Mouse (Mus musculus): ENCODE data around the gene Mcmbp. TPM values are rescaled to one million over a fixed set of nuclear protein-coding genes. Genes with fewer than 3 reads are reported as not detected.
A peak's percentile ranks its signal among the peaks of the same experiment; 100 is the strongest.
"Not testable (repeated sequence)": the region's sequence is repeated elsewhere in the genome, so short reads cannot be mapped to it uniquely, and the experiment has no call there.

Mcmbp gene
- total RNA-seq, 2 experiments from 2014 or later = 22.5 to 24.7 TPM

DNA sequence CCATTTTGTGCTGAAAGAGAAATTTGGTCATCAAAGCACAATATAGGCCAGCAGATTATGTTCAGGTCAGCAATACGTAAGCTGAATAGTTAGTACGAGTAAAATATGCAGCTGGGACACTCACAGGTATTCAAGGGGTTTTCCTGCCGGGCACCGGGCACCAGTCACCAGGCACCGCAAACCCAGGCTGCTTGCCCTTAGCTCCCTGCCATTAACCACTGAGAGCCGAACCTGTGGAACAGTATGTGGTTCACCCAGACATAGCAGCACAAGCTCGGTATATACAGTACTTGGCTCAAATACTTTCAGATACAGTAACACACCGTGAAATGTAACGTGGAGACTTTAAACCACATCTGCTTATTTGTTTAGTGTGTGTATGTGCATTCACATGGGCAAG lies 15.1 kb downstream of the Mcmbp start:
- intact Hi-C loops (cut with DNase I) = no loop called here
- DNase-seq (ENCODE audit: low spot score in 2 of 2) = no peak

DNA sequence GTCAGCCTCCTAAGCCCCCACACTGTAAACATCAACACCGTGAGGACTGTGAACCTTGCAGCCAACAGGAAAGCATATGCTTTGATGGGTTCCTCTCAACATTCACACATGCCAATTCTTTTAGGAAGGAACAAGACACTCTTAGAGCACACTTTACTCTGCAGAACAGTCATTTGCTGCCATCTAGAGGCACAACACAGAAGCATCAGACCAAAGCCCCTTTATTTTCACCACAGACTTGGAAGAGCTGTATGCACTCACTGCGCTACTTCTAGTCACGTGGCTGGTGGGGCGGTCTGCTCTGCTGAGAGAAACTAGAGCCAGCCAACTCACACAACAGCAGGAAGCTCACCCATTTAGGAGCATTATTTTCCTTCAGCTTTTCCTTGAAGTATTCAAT lies 15.5 kb downstream of the Mcmbp start:
- intact Hi-C loops (cut with DNase I) = no loop called here
- peak; percentile 75 to 93 for DNase-seq (ENCODE audit: low spot score in 2 of 2)

DNA sequence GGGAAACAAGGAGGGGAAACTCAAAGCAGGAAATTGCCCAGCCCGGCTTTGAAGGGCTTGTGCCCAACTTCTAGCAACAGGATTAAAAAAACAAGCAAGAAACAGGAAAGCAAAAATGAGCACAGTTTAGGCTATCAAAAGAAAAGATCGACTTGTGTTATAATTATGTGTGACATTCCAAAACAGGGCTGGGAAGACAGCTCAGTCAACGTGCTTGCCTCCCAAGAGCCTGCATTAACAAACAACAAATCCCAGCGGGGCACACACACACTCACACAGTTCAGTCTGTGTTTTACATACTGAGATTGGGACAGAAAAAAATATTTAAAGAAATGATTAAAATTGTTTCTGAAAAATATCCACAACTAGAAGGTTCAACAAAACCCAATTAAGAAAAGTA lies 22.3 kb downstream of the Mcmbp start:
- intact Hi-C loops (cut with DNase I) = no loop called here
- DNase-seq (ENCODE audit: low spot score in 2 of 2) = no peak

DNA sequence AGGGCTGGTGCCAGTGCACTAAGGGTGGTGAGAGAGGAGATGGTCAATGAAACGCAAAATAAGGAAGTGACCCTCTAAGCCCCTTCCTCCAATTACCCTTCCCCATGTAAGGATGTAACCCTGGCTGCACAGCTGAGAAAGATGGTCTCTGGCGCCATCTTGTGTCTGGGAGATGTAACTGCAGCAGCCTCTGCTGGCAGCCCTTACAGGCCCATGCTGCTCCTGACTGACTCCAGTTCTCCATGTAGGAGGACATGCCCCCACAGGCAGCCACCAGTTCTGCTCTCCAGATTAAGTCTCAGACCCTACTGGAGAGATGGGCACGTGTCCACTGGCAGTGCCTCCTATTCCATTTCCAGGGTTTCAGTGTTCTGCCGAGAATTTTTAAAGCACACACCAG lies 34.6 kb downstream of the Mcmbp start:
- intact Hi-C loops (cut with DNase I) = loop anchor here (5.0 kb wide), 3 partner anchors 348 to 458 kb away; partner anchors contain the start of genes BC017158 and Tgfb1i1
- peak; percentile 76 to 84 for DNase-seq (ENCODE audit: low spot score in 2 of 2)

DNA sequence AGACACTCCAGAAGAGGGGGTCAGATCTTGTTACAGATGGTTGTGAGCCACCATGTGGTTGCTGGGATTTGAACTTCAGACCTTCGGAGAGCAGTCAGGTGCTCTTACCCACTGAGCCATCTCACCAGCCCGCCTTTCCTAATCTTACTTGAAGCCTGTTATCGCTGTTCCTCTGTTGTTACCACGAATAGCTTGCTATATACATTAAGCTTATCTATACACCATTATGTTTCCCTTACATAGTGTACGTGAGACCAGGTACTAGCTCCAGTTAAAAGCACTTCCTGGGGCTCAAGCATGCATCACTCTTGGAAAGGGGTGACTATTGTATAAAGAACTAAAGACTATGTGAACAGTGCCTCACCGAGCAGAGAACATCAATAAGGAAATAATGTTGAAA lies 40.3 kb downstream of the Mcmbp start:
- DNase-seq (ENCODE audit: low spot score in 2 of 2); intact Hi-C loops (cut with DNase I): not testable (repeated sequence)

DNA sequence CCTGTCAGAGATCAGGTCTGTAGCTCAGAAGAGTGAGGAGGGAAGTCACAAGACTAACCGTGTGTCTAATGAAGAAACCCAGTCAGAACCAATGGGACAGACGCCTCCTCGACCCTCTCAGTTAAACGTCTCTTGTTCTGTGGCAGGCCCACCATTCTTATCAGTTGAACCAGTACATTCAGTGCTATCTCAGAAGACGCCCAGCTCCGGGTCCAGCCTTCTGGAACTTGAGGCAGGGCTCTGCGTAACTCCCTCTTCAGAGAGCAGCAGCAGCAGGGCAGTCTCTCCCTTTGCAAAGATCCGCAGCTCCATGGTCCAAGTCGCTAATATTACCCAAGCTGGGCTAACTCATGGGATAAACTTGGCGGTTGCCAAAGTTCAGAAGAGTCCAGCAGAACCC lies 45.4 kb downstream of the Mcmbp start:
- intact Hi-C loops (cut with DNase I) = loop anchor here (5.0 kb wide), 1 partner anchor 388 kb away; no protein-coding TSS in a partner anchor
- DNase-seq (ENCODE audit: low spot score in 2 of 2) = no peak

DNA sequence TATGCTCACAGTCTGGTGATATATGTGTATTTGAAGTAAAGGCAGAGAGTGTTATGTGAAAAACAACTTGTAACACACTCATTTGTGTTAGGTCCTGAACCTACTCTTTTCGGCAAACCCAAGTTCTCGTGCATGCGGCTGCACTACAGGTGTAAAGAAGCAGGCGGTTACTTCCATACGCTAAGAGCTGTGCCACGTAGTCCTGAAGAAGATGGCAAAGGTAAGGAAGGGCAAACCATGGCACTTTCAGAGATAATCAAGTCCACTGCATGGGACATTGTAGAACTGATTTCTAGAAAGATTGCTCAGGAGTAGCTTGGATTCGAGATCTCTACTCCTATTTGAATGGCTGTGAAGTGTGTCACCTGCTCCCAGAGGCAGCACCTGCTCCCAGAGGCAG lies 48.1 kb downstream of the Mcmbp start:
- DNase-seq (ENCODE audit: low spot score in 2 of 2) = no peak
- intact Hi-C loops (cut with DNase I) = loop anchor here (5.0 kb wide), 1 partner anchor 385 kb away; no protein-coding TSS in a partner anchor

DNA sequence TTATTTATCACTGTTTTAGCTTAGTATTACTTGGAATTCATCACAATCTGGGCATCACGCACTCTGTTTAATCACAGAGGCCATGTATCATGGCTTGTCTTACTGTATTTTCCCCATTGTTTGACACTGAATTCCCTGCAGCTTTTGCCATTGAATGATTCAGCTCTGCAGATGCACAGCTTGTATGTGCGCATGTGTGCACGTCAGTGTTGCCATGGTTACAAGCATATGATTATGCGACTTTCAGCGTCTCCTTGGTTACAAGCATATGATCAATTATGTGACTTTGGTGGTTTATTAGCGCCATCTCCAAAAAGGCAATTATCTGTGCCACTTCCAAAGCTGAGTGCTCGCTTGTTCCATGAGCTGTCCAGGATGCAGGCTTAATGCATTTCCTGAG lies 49.5 kb downstream of the Mcmbp start:
- intact Hi-C loops (cut with DNase I) = loop anchor here (1.0 to 5.0 kb wide), 4 partner anchors 216 to 383 kb away; partner anchors contain the start of gene Tial1
- DNase-seq (ENCODE audit: low spot score in 2 of 2) = peak; percentile 89 to 95

DNA sequence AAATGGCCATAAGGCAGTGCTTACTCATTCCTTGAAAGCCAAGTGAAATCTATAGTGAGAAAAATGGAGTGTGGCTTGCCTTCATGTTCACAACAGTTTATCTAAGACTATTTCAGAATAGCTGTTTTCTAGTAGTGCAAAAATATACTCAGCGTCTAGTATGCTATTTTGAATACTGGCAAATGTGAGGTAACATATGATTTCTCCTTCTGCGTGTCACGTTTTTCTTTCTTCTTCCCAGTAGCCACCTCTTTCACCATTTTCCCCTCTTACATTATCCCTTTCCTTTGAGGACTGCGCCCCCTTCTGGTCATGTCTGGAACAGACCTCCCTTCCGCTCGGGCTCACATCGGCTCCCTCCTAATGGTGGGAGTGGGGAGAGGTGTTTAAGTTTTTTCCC lies 50.2 kb downstream of the Mcmbp start:
- DNase-seq (ENCODE audit: low spot score in 2 of 2) = peak; percentile 90 to 97

DNA sequence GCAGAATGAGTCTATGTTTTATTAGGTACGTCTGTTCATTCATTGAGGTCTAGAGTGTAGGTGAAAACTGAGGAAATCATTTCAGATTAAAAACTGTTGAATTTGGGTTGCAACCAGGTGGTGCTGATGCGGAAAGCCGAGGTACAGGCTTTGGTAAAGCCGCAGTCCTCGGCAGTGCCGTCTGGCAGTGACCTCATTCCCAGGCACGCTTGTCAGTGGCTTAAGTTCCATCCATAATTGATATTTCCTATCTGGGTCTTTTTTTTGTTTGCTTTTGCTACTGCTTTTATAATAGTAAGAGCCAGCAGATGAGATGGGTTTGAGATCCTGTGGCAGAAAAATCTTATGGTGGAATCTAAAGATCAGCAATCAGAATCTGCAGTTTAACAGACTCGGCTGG lies 50.9 kb downstream of the Mcmbp start:
- intact Hi-C loops (cut with DNase I) = loop anchor here (5.0 kb wide), 3 partner anchors 77 to 127 kb away; partner anchors contain the start of gene Inpp5f
- peak in 1 of 2 experiments; percentile 24 for DNase-seq (ENCODE audit: low spot score in 2 of 2)

More for the DNA sequence above, 50.2 kb downstream of the Mcmbp start:
- intact Hi-C loops (cut with DNase I) = loop anchor here (1.0 to 5.0 kb wide), 4 partner anchors 216 to 383 kb away; partner anchors contain the start of gene Tial1

DNA sequence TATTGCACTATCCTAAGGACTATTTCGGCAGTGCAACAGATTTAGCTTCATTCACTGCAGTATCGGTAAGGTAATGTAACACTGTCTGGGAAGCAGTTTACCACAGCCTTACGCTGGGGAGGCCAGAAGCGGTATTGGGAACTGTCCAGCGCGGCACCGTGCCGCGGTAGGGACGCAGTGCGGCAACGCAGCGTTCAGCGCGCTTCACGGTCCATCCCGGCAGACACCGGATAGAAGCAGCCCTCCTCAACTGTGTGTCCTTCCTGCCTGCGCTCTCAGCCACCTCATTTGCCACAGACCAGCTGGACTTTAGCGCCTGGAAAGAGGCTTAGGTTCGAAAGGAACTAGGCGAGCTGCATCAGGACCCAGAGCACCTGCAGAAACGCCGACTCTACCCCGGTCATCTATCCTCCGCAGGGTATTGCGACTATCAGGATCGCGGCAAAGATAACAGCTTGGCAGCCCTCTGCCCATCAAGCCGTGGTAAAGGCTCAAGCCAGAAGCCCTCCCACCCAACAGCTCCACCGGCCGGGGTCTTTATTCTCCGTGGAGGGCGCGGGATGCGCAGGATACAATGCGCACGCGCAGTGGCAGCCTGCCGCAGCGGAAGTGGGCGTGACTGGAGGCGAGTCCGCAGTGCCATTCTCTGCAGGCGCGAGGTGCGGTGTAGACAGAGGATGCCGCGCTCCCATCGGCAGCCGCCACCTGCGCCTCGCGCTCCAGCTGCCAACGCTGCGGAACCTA lies 52.3 kb downstream of the Mcmbp start:
- intact Hi-C loops (cut with DNase I) = loop anchor here (5.0 kb wide), 3 partner anchors 76 to 126 kb away; partner anchors contain the start of gene Inpp5f

DNA sequence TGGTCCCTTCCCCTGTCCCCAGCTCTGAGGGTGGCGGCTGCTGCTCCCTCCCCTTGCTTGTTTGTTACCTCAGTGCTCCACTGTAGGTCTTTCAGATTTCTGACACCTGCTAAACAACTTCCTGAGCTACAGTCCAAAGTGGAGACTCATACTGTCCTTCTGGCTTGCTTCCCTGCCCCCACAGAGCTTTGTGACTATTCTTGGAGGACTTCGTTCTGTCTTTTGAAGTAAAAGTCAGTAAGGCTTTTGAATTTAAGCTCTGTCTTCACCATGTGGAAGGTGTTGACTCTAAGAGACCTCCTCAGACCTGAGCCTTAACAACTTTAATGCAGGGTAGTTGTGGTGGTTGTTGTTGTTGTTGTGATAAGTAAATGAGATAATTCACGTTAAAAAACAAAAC lies 61.7 kb downstream of the Mcmbp start:
- intact Hi-C loops (cut with DNase I) = no loop called here
- no peak for DNase-seq (ENCODE audit: low spot score in 2 of 2)

More for the DNA sequence above, 52.3 kb downstream of the Mcmbp start:
- DNase-seq (ENCODE audit: low spot score in 2 of 2) = peak; percentile 88 to 89

DNA sequence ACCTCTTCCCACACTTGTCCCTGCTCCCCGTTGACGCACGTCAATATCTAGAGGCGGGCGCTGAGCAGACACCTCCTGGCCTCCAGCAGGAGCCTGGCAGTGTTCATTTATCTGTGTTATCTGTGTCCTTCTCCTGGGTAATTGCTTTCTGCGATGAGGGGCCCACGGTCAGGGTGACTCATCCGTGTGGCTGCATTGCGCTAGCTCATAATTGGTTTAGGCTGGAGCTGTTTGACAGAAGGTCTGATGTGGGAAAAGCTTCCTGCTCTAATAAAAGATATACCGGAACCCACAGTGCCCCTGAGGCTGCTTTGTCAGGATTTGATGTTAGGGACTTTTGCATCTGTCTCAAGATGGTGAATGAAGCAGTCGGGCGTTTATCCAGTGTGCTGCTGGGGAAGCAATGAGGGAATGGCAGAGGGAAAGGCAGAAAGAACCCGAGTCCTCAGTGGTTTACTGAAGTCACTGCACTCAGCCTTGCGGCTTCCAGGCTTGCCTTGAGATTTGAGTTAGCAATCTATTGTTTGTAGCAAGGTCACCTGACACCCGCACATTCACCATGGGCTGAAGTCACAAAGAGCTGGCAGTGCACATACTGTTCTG lies 67.8 kb downstream of the Mcmbp start:
- intact Hi-C loops (cut with DNase I) = loop anchor here (5.0 kb wide), 1 partner anchor 120 kb away; no protein-coding TSS in a partner anchor
- DNase-seq (ENCODE audit: low spot score in 2 of 2) = peak in 1 of 2 experiments; percentile 48

DNA sequence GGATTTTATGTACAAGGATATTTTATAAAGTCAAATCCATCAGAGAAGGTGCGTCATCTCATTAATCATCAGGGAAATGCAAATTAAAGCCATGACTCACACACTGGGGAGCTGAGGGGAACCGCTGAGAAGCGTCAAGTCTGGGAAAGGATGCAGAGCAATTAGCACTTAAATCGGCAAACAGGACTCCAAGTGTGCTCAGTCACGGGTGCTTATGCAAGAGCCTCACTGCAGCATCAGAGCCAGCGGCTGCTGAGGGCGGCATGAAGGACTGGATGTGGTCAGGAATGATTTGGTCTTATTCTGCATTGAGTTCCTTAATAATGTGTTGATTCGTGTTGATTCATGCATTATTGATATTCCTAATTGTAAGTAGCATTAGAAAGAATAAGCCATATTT lies 68.3 kb downstream of the Mcmbp start:
- intact Hi-C loops (cut with DNase I) = loop anchor here (5.0 kb wide), 1 partner anchor 120 kb away; no protein-coding TSS in a partner anchor
- DNase-seq (ENCODE audit: low spot score in 2 of 2) = peak; percentile 74 to 85

DNA sequence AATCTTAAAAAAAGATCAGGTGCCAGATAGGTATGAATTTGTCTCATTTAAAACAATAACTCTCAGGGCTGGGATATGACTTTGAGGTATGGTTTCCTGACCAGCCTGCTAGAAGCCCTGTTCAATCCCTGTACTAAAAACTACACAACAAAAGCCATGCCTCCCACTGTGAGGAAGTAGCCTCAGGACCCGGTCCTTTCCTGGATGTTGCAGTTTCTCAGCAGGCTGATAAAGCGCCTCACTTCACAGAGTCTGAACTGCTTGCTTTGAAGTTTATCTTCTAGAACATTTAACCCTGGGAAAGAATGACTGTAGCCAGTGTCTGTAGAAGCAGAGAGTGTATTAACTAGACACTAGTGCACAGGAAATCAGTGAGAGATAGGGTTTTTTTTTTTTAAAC lies 71.5 kb downstream of the Mcmbp start:
- intact Hi-C loops (cut with DNase I) = loop anchor here (5.0 kb wide), 1 partner anchor 47 kb away; no protein-coding TSS in a partner anchor
- DNase-seq (ENCODE audit: low spot score in 2 of 2) = no peak

DNA sequence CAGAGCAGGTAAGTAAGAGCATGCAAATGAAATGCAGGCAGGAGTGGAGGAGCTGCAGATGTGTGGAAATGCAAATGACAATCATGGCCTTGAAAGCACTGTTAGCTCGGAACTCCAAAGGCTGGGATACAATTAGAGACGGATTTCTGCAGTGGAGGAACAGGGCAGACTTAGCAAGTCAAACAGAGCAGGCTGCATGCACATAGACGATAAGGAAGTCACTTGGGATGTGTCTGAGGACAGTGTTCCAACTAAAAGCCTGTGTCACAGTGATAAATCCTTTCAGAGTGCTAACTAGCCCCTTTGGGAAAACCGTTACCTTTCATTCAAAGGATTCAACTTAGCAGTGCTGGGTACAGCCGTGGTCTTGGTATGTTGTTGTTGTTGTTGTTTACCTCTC lies 72.5 kb downstream of the Mcmbp start:
- DNase-seq (ENCODE audit: low spot score in 2 of 2) = no peak
- intact Hi-C loops (cut with DNase I) = loop anchor here (2.0 to 5.0 kb wide), 2 partner anchors 45 to 75 kb away; no protein-coding TSS in a partner anchor

DNA sequence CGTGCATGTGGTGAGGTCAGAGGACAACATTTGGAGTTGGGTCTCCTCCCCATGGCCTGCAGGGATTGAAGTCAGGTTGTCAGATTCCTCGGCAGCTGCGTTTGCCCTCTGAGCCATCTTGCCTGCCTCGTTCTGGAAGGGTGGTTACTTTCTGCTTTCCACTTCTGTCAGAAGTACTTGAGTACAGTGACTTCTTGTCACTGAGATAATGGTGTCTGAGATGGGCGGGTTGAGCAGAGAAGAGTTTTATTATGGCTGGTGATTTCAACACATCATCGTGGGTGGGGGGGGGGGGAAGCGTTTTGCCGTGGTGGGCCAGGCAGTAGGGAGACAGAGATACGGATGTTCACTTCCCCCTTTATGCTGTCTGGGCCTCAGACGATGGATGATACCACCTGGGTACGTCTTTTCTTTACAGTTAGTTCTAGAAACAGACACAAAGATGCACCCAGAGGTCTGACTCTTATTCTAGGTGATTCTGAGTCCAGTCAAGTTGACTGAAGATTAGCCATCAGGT lies 75.4 kb downstream of the Mcmbp start:
- DNase-seq (ENCODE audit: low spot score in 2 of 2) = no peak
- intact Hi-C loops (cut with DNase I) = loop anchor here (5.0 kb wide), 1 partner anchor 43 kb away; no protein-coding TSS in a partner anchor

DNA sequence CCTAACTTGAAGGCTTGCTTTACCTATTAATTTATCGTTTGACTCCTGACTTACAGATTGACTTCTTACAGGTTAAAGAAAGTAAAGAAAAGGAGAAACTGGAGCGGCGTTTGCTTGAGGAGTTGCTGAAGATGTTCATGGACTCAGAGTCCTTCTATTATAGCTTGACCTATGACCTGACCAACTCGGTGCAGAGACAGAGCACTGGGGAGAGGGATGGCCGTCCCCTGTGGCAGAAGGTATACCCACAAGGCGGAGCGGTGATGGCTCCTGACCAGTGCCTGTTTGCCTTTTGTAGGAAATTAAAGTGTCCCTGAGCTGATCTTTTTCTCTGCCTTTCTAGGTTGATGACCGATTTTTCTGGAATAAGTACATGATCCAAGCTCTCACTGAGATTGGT lies 76.4 kb downstream of the Mcmbp start:
- DNase-seq (ENCODE audit: low spot score in 2 of 2) = no peak
- intact Hi-C loops (cut with DNase I) = no loop called here

DNA sequence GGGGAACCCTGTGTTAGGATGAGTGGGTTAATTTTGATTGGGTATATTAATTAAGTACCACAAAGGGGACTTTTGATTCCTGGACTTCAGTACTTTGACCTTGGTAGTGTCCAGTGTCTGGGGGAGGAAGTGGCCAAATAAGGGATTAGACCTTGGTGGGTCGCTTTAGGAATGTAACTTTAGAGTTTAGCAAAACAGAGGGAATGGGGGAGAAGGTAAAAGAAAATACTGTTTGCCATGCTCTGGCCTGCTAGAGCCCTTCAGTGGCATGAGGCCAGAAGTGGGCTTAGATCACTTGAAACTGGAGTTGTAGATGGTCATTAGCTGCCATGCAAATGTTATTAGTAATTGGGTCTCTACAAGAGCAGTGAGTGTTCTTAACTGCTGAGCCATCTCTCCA lies 83.3 kb downstream of the Mcmbp start:
- intact Hi-C loops (cut with DNase I) = no loop called here
- no peak for DNase-seq (ENCODE audit: low spot score in 2 of 2)
